In genomic region chrX:53724596-53724995, GRCm38 (mm10) we compare ENCODE assay signal across 23 mouse cellular contexts. TPM values are rescaled to one million over a fixed set of nuclear protein-coding genes. Genes with fewer than 3 reads are reported as not detected.
"Had no signal": no experiment of that assay in that cellular context is flagged by ENCODE, and none has a peak within 500 bp of the region (broad histone marks: within the 10 kb centered on the region; RNA-seq: fewer than 3 reads in every experiment).

Gene 4930502E18Rik, plus strand, starts transcription at chrX:53724826.

- H3K4me3 ChIP-seq: liver, embryonic 15.5 days; lung, embryonic 15.5 days; megakaryocyte, embryonic 14.5 days; myocyte; neural tube, embryonic 13.5 days; neural tube, embryonic 15.5 days; stomach, embryonic 15.5 days had no signal

- H3K9me3 ChIP-seq: liver, embryonic 15.5 days; lung, embryonic 15.5 days; neural tube, embryonic 13.5 days; neural tube, embryonic 15.5 days; stomach, embryonic 15.5 days had no signal

- H3K4me2 ChIP-seq: liver, embryonic 15.5 days; lung, embryonic 15.5 days; midbrain, embryonic 11.5 days; neural tube, embryonic 13.5 days; neural tube, embryonic 15.5 days; stomach, embryonic 15.5 days had no signal

- DNase-seq: liver, postnatal 0 days; lung, adult 2 months; lung, postnatal 14 days; lung, postnatal 36 days; midbrain, embryonic 14.5 days; right cerebral cortex, postnatal 14 days; thymus, adult 18-20 months; thymus, postnatal 14 days; thymus, postnatal 36 days had no signal

- H3K4me1 ChIP-seq: liver, embryonic 15.5 days; lung, embryonic 15.5 days; megakaryocyte, embryonic 14.5 days; neural tube, embryonic 13.5 days; neural tube, embryonic 15.5 days; stomach, embryonic 15.5 days had no signal

- H3K27me3 ChIP-seq: liver, embryonic 15.5 days; lung, embryonic 15.5 days; neural tube, embryonic 13.5 days; neural tube, embryonic 15.5 days; stomach, embryonic 15.5 days had no signal

- H3K36me3 ChIP-seq: liver, embryonic 15.5 days; lung, embryonic 15.5 days; neural tube, embryonic 13.5 days; neural tube, embryonic 15.5 days; stomach, embryonic 15.5 days had no signal

- H3K27ac ChIP-seq: liver, embryonic 15.5 days; lung, embryonic 15.5 days; macrophage; neural tube, embryonic 13.5 days; neural tube, embryonic 15.5 days; stomach, embryonic 15.5 days; stomach, postnatal 0 days had no signal

- ATAC-seq: liver, postnatal 0 days; lung, postnatal 0 days; midbrain, embryonic 16.5 days had no signal

- H3K9ac ChIP-seq: liver, embryonic 15.5 days; liver, postnatal 0 days; lung, embryonic 15.5 days; neural tube, embryonic 13.5 days; neural tube, embryonic 15.5 days; stomach, embryonic 15.5 days had no signal

RNA-seq across cellular contexts. Expression of gene 4930502E18Rik, which starts in this region (rescaled TPM):
- polyA plus RNA-seq: lung, adult 2 months; lung, postnatal 0 days; macrophage; spleen, adult 2 months; stomach, embryonic 15.5 days; thymus, postnatal 0 days had no signal
